8 mouse cellular contexts compared by ENCODE assay signal in the genomic region with DNA sequence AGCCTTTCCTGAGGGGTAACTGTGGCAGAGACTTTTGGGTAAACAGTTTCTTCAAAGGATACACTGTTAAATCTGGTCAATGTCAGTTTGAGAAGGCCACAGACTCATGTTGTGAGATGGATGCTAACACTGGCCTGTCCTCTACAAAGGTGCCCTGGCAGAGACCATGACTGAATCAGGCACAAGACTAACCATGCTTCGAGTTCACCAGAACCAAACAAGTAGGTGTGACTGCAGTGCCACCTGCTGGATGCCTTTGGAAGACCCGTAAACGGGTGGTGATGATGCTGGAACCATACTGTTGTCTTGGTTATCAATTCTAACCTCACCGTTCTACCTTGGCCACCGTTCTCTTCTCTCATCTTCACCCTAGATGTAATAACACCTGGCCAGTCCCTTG. TPM values are rescaled to one million over a fixed set of nuclear protein-coding genes. Genes with fewer than 3 reads are reported as not detected.
DNase-seq lines count a peak whose midpoint lies in the region; ATAC-seq lines count a peak whose summit lies in the region.

No protein-coding gene starts in this region.

- H3K4me3 ChIP-seq in forebrain, embryonic 14.5 days (ENCODE audit: low read depth, low read length): no peak overlapping the region
- no peak overlapping the region for H3K4me3 ChIP-seq in hindbrain, embryonic 13.5 days

- no peak overlapping the region for H3K9ac ChIP-seq in forebrain, embryonic 14.5 days (ENCODE audit: low read length)
- H3K9ac ChIP-seq in hindbrain, embryonic 13.5 days: no peak overlapping the region

- peak; percentile 78 for ATAC-seq in forebrain, embryonic 14.5 days
- ATAC-seq in hindbrain, embryonic 13.5 days (ENCODE audit: low FRiP score): peak; percentile 69; the same call in 1 of the 2 replicates
- peak; percentile 98 for ATAC-seq in megakaryocyte progenitor cell, adult 5-6 weeks (replicated peaks; ENCODE audit: poor library complexity)
- ATAC-seq in inflammation-experienced regulatory T-cells, adult 6 months: no peak

- H3K36me3 ChIP-seq in forebrain, embryonic 14.5 days (ENCODE audit: control insufficient read depth, insufficient read depth, low read length): no peaks in the 10 kb centered on the region
- H3K36me3 ChIP-seq in hindbrain, embryonic 13.5 days: no peaks in the 10 kb centered on the region

- WGBS in forebrain, embryonic 14.5 days: 16% methylated on average over 5 of the region's 5 CpGs
- 13% methylated on average over 5 of the region's 5 CpGs for WGBS in hindbrain, embryonic 13.5 days

- no peak overlapping the region for H3K4me2 ChIP-seq in forebrain, embryonic 14.5 days (ENCODE audit: low read length)
- no peak overlapping the region for H3K4me2 ChIP-seq in hindbrain, embryonic 13.5 days

- no peaks in the 10 kb centered on the region for H3K27me3 ChIP-seq in forebrain, embryonic 14.5 days (replicated peaks; ENCODE audit: control insufficient read depth, insufficient read depth, low read length)
- H3K27me3 ChIP-seq in hindbrain, embryonic 13.5 days: 0 out of 2 replicates have a peak, but pooled peaks cover 14% of the 10 kb centered on the region

- H3K4me1 ChIP-seq in forebrain, embryonic 14.5 days (ENCODE audit: control insufficient read depth, insufficient read depth, low read length): peaks cover 5% of the 10 kb centered on the region; the same call in 1 of the 2 replicates
- H3K4me1 ChIP-seq in hindbrain, embryonic 13.5 days (replicated peaks): peaks cover 31% of the 10 kb centered on the region

- H3K27ac ChIP-seq in forebrain, embryonic 14.5 days (ENCODE audit: low read depth, low read length): no peak overlapping the region
- no peak overlapping the region for H3K27ac ChIP-seq in hindbrain, embryonic 13.5 days

- DNase-seq in R1 (ENCODE audit: low read depth, low spot score): peak; percentile 64
- DNase-seq in cerebellum, adult 11 months: peak; percentile 79
- DNase-seq in forebrain, embryonic 14.5 days (ENCODE audit: low spot score): peak; percentile 87
- peak; percentile 88 to 90 for DNase-seq in layer of hippocampus, postnatal 14 days (ENCODE audit: low spot score in 2 of 2)
- peak; percentile 69 for DNase-seq in right cerebral cortex, postnatal 25 days

- no peaks in the 10 kb centered on the region for H3K9me3 ChIP-seq in forebrain, embryonic 14.5 days (replicated peaks; ENCODE audit: control insufficient read depth, low read length)
- H3K9me3 ChIP-seq in hindbrain, embryonic 13.5 days: no peaks in the 10 kb centered on the region

RNA-seq across cellular contexts. Expression of a gene that starts 16.8 kb away (rescaled TPM):
- 13.1 and 14.3 TPM in 2 replicates for polyA plus RNA-seq in forebrain, embryonic 14.5 days (2014; fragmentation: Nextera tagmentation; extraction: Ambion mirVana)
- polyA plus RNA-seq in hindbrain, embryonic 13.5 days (2015; fragmentation: Nextera tagmentation; extraction: Ambion mirVana): 33.6 and 37.0 TPM in 2 replicates
- total RNA-seq in layer of hippocampus, postnatal 14 days (2021): 10 to 100 TPM; 17.9 to 29.9 TPM
- not detected in 2 replicates for total RNA-seq in megakaryocyte progenitor cell, adult 5-6 weeks (2015)
- total RNA-seq in megakaryocyte progenitor cell, adult 5-6 weeks (2017): not detected in 2 replicates
- polyA plus RNA-seq in inflammation-experienced regulatory T-cells, adult 6 months (2017; shearing (Covaris generic)): not detected

Comparison
In these comparisons a context has a peak if more than half of its experiments do, and no peak if none do; other contexts are left out.
1. RNA of a gene that starts 16.8 kb away (polyA plus RNA-seq): 33.6 to 37.0 TPM in hindbrain, embryonic 13.5 days and 13.1 to 14.3 TPM in forebrain, embryonic 14.5 days; not detected in inflammation-experienced regulatory T-cells, adult 6 months; every median in the first group is over 10 times any median in the second.
2. Peak in every context shown above with its lines, with median percentiles within 50 percentile points of each other: DNase-seq.